Mouse (Mus musculus) stomach, postnatal 0 days (tissue): Measurements from ENCODE around the gene Smg1. TPM values are rescaled to one million over a fixed set of nuclear protein-coding genes. Genes with fewer than 3 reads are reported as not detected.
"Not testable (repeated sequence)": the region's sequence is repeated elsewhere in the genome, so short reads cannot be mapped to it uniquely, and the experiment has no call there.

ENCODE experiments used
- ATAC-seq: fragments of 200-750 bp; cut with Nextera tagmentation; 2 replicates; pipeline ENCODE4 v1.8.0; 2017; ENCODE audit not compliant: low FRiP score, low TSS enrichment
- DNase-seq: peaks from one replicate; pipeline ENCODE4 v3.0.0-alpha.2; 2016; ENCODE audit warnings: low spot score
- H3K27ac ChIP-seq: fragments of 300-500 bp; sonication (generic); replicated peaks from 2 replicates; pipeline ENCODE4 v1.5.1; 2014; ENCODE audit warnings: mild to moderate bottlenecking, control low read depth
- H3K27me3 ChIP-seq: fragments of 300-500 bp; sonication (generic); 2 replicates; pipeline ENCODE4 v1.6.1; 2014; ENCODE audit warnings: low read length; ENCODE audit not compliant: control insufficient read depth, insufficient read depth
- H3K36me3 ChIP-seq: fragments of 300-500 bp; sonication (generic); 2 replicates; pipeline ENCODE4 v1.6.1; 2014; ENCODE audit warnings: low read length, mixed read lengths; ENCODE audit not compliant: control insufficient read depth, insufficient read depth
- H3K4me1 ChIP-seq: fragments of 300-500 bp; sonication (generic); replicated peaks from 2 replicates; pipeline ENCODE4 v1.6.1; 2014; ENCODE audit warnings: antibody characterized with exemption; ENCODE audit not compliant: control insufficient read depth, insufficient read depth
- H3K4me2 ChIP-seq: fragments of 300-500 bp; sonication (generic); replicated peaks from 2 replicates; pipeline ENCODE4 v1.6.1; 2014; ENCODE audit warnings: low read depth, mild to moderate bottlenecking, control low read depth, moderate library complexity
- H3K4me3 ChIP-seq: fragments of 300-500 bp; sonication (generic); 2 replicates; pipeline ENCODE4 v1.5.1; 2014; ENCODE audit warnings: low read depth, low read length, control low read depth
- H3K9ac ChIP-seq: fragments of 300-500 bp; sonication (generic); 2 replicates; pipeline ENCODE4 v1.6.1; 2014; ENCODE audit warnings: mild to moderate bottlenecking, low read length, control low read depth, mixed read lengths
- H3K9me3 ChIP-seq: fragments of 300-500 bp; sonication (generic); 2 replicates; pipeline ENCODE4 v1.6.1; 2016; ENCODE audit warnings: low read length; ENCODE audit not compliant: control insufficient read depth
- CTCF ChIP-seq: IDR thresholded peaks from 2 replicates; pipeline ENCODE4 v1.5.1; 2016; ENCODE audit warnings: antibody characterized with exemption, low read depth, mild to moderate bottlenecking, moderate library complexity
- EP300 ChIP-seq: optimal IDR thresholded peaks from 2 replicates; pipeline ENCODE3; 2016; ENCODE audit warnings: antibody characterized with exemption
- WGBS: fragments of 180-500 bp; shearing (Covaris S2); extraction: QIAGEN DNeasy Blood & Tissue Kit; methylation state at CpG from one replicate; pipeline ENCODE4 v1.1.7; 2014; 5-methylcytosine and 5-hydroxymethylcytosine counted together
- polyA plus RNA-seq: library from polyadenylated mRNA; unstranded; fragments of >200 nt; fragmentation: Nextera tagmentation; extraction: Ambion mirVana; gene quantifications from 2 replicates; pipeline ENCODE4 v1.2.1, GENCODE M21; 2015

Gene Smg1
- polyA plus RNA-seq, 1 experiment from 2014 or later = 8.5 TPM

DNA sequence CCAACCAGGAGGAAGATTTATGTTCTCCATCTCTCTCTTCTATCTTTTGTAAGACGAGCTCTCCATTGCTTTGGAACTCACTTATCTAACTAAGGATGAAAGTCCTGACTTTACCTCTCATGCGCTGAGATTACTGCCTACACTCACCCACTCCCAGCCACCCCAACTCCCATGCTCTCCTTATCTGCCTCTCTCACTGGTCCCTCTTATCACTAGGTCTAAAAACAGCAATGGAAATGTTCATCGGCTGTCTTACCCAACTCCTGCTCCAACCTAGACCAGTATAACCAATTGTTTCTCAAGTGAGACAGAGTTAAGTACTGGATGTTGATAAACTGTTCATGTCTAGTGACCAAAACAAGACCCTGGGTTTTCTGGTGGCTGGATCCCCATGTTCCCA lies 62.3 kb downstream of the Smg1 start:
- Histone ChIP-seq H3K27me3 (no peaks in the 10 kb centered on the region), H3K4me3 (no peak overlapping the region), H3K4me1 (no peaks in the 10 kb centered on the region), H3K27ac (no peak overlapping the region), H3K4me2 (no peak overlapping the region), H3K36me3 (peaks cover 22% of the 10 kb centered on the region), H3K9me3 (no peaks in the 10 kb centered on the region), H3K9ac (no peak overlapping the region)
- WGBS = 86% methylated on average over 3 of the region's 3 CpGs
- no peak for ATAC-seq
- DNase-seq = no peak
- TF ChIP-seq CTCF = no peak
- TF ChIP-seq EP300 = no peak

DNA sequence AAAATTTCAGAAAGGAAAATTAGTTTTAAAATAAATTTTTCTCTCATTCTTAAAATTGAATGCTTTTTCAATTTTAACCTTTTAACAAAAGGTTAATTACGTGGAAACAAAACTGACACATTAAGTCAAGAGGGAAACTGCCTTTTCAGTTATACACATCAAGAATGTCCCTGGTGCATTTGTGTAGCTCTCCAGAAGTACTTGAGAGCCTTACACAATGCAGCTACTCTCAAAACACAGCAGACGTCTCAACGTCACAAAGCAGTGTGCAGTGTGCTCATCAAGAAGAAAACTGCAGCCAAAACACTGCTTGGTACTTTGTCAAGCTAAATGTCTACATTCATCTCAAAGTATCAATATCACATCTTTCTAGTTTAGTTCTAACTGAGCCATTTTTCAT lies 63.7 kb downstream of the Smg1 start:
- Histone ChIP-seq H3K27me3 (no peaks in the 10 kb centered on the region), H3K4me1 (no peaks in the 10 kb centered on the region), H3K36me3 (peaks cover 22% of the 10 kb centered on the region), H3K4me2 (no peak overlapping the region), H3K27ac (no peak overlapping the region), H3K9me3 (no peaks in the 10 kb centered on the region), H3K9ac (no peak overlapping the region), H3K4me3 (no peak overlapping the region)
- ATAC-seq = no peak
- 76% methylated on average over 3 of the region's 3 CpGs for WGBS
- no peak for DNase-seq
- TF ChIP-seq CTCF (no peak), EP300 (no peak)

DNA sequence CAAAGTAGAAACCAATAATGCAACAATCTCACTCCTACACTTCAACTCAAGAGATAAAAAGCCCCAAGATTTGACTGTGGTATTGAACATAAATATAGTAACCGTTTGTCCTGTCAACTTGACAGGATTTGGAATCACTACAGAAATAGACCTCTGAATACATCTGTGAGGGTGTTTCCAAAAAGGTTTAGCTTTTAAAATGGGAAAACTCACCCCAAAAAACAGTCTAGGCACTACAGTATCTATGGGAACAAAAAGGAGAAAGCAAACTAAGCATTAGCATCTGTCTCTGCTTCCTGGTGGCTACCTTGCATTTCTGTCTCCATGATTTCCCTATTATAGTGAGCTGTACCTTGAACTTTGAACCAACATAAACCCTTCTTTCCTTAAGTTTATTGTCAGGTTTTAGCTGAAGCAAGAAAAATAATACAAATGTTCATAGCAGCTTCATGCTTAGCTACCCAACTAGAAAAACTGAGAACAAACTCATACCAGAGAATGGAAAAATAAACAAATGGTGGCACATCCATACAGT lies 67.6 kb downstream of the Smg1 start:
- 61% methylated on average over 1 of the region's 1 CpGs for WGBS
- peaks cover 15% of the 10 kb centered on the region for H3K36me3 ChIP-seq
- DNase-seq = no peak

DNA sequence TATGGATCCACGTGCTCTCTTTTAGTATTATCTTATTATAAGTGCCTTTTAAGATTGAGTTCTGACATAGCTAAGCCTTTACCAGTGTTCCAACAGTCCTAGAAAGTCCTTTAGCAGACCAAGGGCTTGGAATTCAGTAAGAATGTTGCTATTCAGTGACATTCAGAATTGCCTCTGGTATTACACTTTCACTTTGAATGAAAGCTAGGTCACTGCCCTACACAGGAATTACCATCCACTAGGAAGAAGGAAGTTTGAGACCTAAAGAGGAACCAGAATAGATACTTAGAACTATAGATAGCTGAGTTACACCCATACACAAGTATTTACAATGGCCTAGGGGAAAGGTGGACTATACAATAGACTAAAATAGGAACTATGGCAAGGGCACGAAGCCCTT lies 73.3 kb downstream of the Smg1 start:
- not testable (repeated sequence) for H3K4me3 ChIP-seq, H3K4me2 ChIP-seq

More for the DNA sequence above, 67.6 kb downstream of the Smg1 start:
- no peaks in the 10 kb centered on the region for H3K4me1 ChIP-seq
- no peaks in the 10 kb centered on the region for H3K9me3 ChIP-seq
- H3K27ac ChIP-seq = no peak overlapping the region
- no peak overlapping the region for H3K4me2 ChIP-seq
- no peak for TF ChIP-seq CTCF
- TF ChIP-seq EP300 = no peak
- no peak overlapping the region for H3K4me3 ChIP-seq
- H3K9ac ChIP-seq = no peak overlapping the region
- no peak for ATAC-seq
- H3K27me3 ChIP-seq = no peaks in the 10 kb centered on the region

DNA sequence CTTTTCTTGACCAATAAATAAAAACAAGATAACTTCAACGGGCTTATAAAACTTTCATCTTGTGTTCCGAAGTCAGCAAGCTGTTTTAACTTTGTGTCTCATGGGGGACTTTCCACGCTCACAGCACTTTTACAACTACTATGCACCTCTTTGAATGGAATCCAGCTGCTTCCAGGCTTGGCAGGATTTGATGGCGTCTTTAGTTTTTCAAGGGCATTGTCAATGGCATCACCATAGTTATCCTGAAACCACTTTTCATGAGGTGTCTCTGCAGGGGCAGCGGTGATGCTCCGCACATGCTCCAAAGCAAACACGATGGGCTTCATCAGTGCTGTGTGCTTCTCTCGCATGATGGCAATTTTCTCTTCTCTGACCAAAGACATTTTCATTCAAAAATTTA lies 80.5 kb downstream of the Smg1 start:
- no peak overlapping the region for H3K9ac ChIP-seq
- 97% methylated on average over 8 of the region's 8 CpGs for WGBS
- DNase-seq (no peak), ATAC-seq (no peak)
- H3K9me3 ChIP-seq = no peaks in the 10 kb centered on the region
- H3K4me2 ChIP-seq = no peak overlapping the region
- H3K27ac ChIP-seq = no peak overlapping the region
- H3K4me1 ChIP-seq = no peaks in the 10 kb centered on the region
- no peaks in the 10 kb centered on the region for H3K27me3 ChIP-seq
- no peak overlapping the region for H3K4me3 ChIP-seq
- peaks cover 14% of the 10 kb centered on the region for H3K36me3 ChIP-seq
- no peak for TF ChIP-seq CTCF
- TF ChIP-seq EP300 = no peak

More for the DNA sequence above, 73.3 kb downstream of the Smg1 start:
- not testable (repeated sequence) for ATAC-seq, DNase-seq, H3K4me1 ChIP-seq, H3K9me3 ChIP-seq, H3K27me3 ChIP-seq, H3K9ac ChIP-seq, H3K27ac ChIP-seq
- 74% methylated on average over 2 of the region's 2 CpGs for WGBS
- H3K36me3 ChIP-seq = peaks cover 23% of the 10 kb centered on the region

- DNase-seq = no peak
- H3K4me1 ChIP-seq = no peaks in the 10 kb centered on the region
- WGBS = 74% methylated on average over 3 of the region's 3 CpGs
These were observed 83.3 kb downstream of the Smg1 start for GRCm38 (mm10) chr7:118160121-118160520.

More at GRCm38 (mm10) chr7:118160121-118160520, 83.3 kb downstream of the Smg1 start:
- Histone ChIP-seq H3K27ac (no peak overlapping the region), H3K9ac (no peak overlapping the region), H3K4me3 (no peak overlapping the region), H3K27me3 (no peaks in the 10 kb centered on the region), H3K4me2 (no peak overlapping the region), H3K36me3 (peaks cover 22% of the 10 kb centered on the region), H3K9me3 (no peaks in the 10 kb centered on the region)
- ATAC-seq = no peak
- TF ChIP-seq CTCF (no peak), EP300 (no peak)
